Mouse (Mus musculus): ENCODE results near the gene Psme1. TPM values are rescaled to one million over a fixed set of nuclear protein-coding genes. Genes with fewer than 3 reads are reported as not detected.

Gene Psme1
- polyA plus RNA-seq, 1 experiment from 2014 or later, result 168 TPM

GRCm38 (mm10) chr14:55565748-55566147 lies 12.2 kb upstream of the Psme1 start:
- ATAC-seq (ENCODE audit: low FRiP score, low TSS enrichment), result no peak
- no peak overlapping the region for H3K4me3 ChIP-seq (ENCODE audit: low read length)

GRCm38 (mm10) chr14:55567496-55567895 lies 10.4 kb upstream of the Psme1 start:
- H3K27ac ChIP-seq (ENCODE audit: low read length), result no peak overlapping the region
- no peak for ATAC-seq (ENCODE audit: low FRiP score, low TSS enrichment)
- H3K9me3 ChIP-seq (ENCODE audit: low read length), result no peaks in the 10 kb centered on the region
- 83% methylated on average over 3 of the region's 3 CpGs for WGBS
- H3K27me3 ChIP-seq (ENCODE audit: insufficient read depth, low read length), result no peaks in the 10 kb centered on the region
- no peaks in the 10 kb centered on the region for H3K4me1 ChIP-seq (ENCODE audit: insufficient read depth, low read length)
- no peak overlapping the region for H3K9ac ChIP-seq (replicated peaks; ENCODE audit: low read length)
- H3K4me3 ChIP-seq (ENCODE audit: low read length), result no peak overlapping the region
- peaks cover 60% of the 10 kb centered on the region for H3K36me3 ChIP-seq (ENCODE audit: insufficient read depth, low read length)
- H3K4me2 ChIP-seq (replicated peaks; ENCODE audit: low read depth, low read length), result no peak overlapping the region

More at GRCm38 (mm10) chr14:55565748-55566147, 12.2 kb upstream of the Psme1 start:
- peaks cover 60% of the 10 kb centered on the region for H3K36me3 ChIP-seq (ENCODE audit: insufficient read depth, low read length)
- H3K9me3 ChIP-seq (ENCODE audit: low read length), result no peaks in the 10 kb centered on the region
- no peak overlapping the region for H3K4me2 ChIP-seq (replicated peaks; ENCODE audit: low read depth, low read length)
- peaks cover 11% of the 10 kb centered on the region for H3K4me1 ChIP-seq (ENCODE audit: insufficient read depth, low read length)
- H3K9ac ChIP-seq (replicated peaks; ENCODE audit: low read length), result no peak overlapping the region
- no peaks in the 10 kb centered on the region for H3K27me3 ChIP-seq (ENCODE audit: insufficient read depth, low read length)
- WGBS, result 88% methylated on average over 3 of the region's 3 CpGs
- no peak overlapping the region for H3K27ac ChIP-seq (ENCODE audit: low read length)

GRCm38 (mm10) chr14:55570588-55570987 lies 7.3 kb upstream of the Psme1 start:
- Histone ChIP-seq H3K9ac (replicated peaks; ENCODE audit: low read length) (no peak overlapping the region), H3K27ac (ENCODE audit: low read length) (no peak overlapping the region), H3K4me1 (ENCODE audit: insufficient read depth, low read length) (peaks cover 7% of the 10 kb centered on the region), H3K4me3 (ENCODE audit: low read length) (no peak overlapping the region), H3K9me3 (ENCODE audit: low read length) (no peaks in the 10 kb centered on the region), H3K4me2 (replicated peaks; ENCODE audit: low read depth, low read length) (no peak overlapping the region), H3K27me3 (ENCODE audit: insufficient read depth, low read length) (no peaks in the 10 kb centered on the region), H3K36me3 (ENCODE audit: insufficient read depth, low read length) (peaks cover 42% of the 10 kb centered on the region)
- WGBS, result 93% methylated on average over 2 of the region's 2 CpGs
- ATAC-seq (ENCODE audit: low FRiP score, low TSS enrichment), result no peak

- Histone ChIP-seq H3K4me2 (replicated peaks; ENCODE audit: low read depth, low read length) (no peak overlapping the region), H3K27ac (ENCODE audit: low read length) (no peak overlapping the region), H3K9me3 (ENCODE audit: low read length) (no peaks in the 10 kb centered on the region), H3K4me1 (ENCODE audit: insufficient read depth, low read length) (peaks cover 13% of the 10 kb centered on the region), H3K27me3 (ENCODE audit: insufficient read depth, low read length) (no peaks in the 10 kb centered on the region), H3K4me3 (ENCODE audit: low read length) (no peak overlapping the region), H3K36me3 (ENCODE audit: insufficient read depth, low read length) (peaks cover 31% of the 10 kb centered on the region), H3K9ac (replicated peaks; ENCODE audit: low read length) (no peak overlapping the region)
- no peak for ATAC-seq (ENCODE audit: low FRiP score, low TSS enrichment)
These were observed 6.2 kb upstream of the Psme1 start for GRCm38 (mm10) chr14:55571760-55572159.

- no peak for ATAC-seq (ENCODE audit: low FRiP score, low TSS enrichment)
- Histone ChIP-seq H3K36me3 (ENCODE audit: insufficient read depth, low read length) (peaks cover 3% of the 10 kb centered on the region), H3K27ac (ENCODE audit: low read length) (0 out of 2 replicates have a peak within 1 kb of the TSS, but pooled peaks have one; percentile 15), H3K4me1 (ENCODE audit: insufficient read depth, low read length) (peaks cover 22% of the 10 kb centered on the region), H3K27me3 (ENCODE audit: insufficient read depth, low read length) (no peaks in the 10 kb centered on the region), H3K4me3 (ENCODE audit: low read length) (no peak within 1 kb of the TSS), H3K9me3 (ENCODE audit: low read length) (no peaks in the 10 kb centered on the region), H3K9ac (replicated peaks; ENCODE audit: low read length) (peak within 1 kb of the TSS; percentile 53), H3K4me2 (replicated peaks; ENCODE audit: low read depth, low read length) (no peak within 1 kb of the TSS)
- 74% methylated on average over 8 of the region's 8 CpGs for WGBS
These were observed 2.6 kb upstream of the Psme1 start, which contains the start of gene Fitm1 for GRCm38 (mm10) chr14:55575302-55575701. Fitm1 (plus strand) TSS chr14:55575617.

- peaks cover 22% of the 10 kb centered on the region for H3K4me1 ChIP-seq (ENCODE audit: insufficient read depth, low read length)
- H3K36me3 ChIP-seq (ENCODE audit: insufficient read depth, low read length), result peaks cover 7% of the 10 kb centered on the region
- WGBS, result 73% methylated on average over 13 of the region's 13 CpGs
- 0 out of 2 replicates have a peak overlapping the region, but pooled peaks have one; percentile 15 for H3K27ac ChIP-seq (ENCODE audit: low read length)
- no peak for ATAC-seq (ENCODE audit: low FRiP score, low TSS enrichment)
- H3K4me3 ChIP-seq (ENCODE audit: low read length), result no peak overlapping the region
- H3K9me3 ChIP-seq (ENCODE audit: low read length), result no peaks in the 10 kb centered on the region
- peak overlapping the region; percentile 53 for H3K9ac ChIP-seq (replicated peaks; ENCODE audit: low read length)
- no peaks in the 10 kb centered on the region for H3K27me3 ChIP-seq (ENCODE audit: insufficient read depth, low read length)
- no peak overlapping the region for H3K4me2 ChIP-seq (replicated peaks; ENCODE audit: low read depth, low read length)
These were observed 2.2 kb upstream of the Psme1 start for GRCm38 (mm10) chr14:55575711-55576110.

GRCm38 (mm10) chr14:55576376-55576775 lies 1.5 kb upstream of the Psme1 start:
- WGBS, result 66% methylated on average over 16 of the region's 16 CpGs
- H3K4me2 ChIP-seq (replicated peaks; ENCODE audit: low read depth, low read length), result no peak overlapping the region
- H3K27me3 ChIP-seq (ENCODE audit: insufficient read depth, low read length), result no peaks in the 10 kb centered on the region
- no peak overlapping the region for H3K27ac ChIP-seq (ENCODE audit: low read length)
- H3K9ac ChIP-seq (replicated peaks; ENCODE audit: low read length), result no peak overlapping the region
- H3K4me3 ChIP-seq (ENCODE audit: low read length), result no peak overlapping the region
- no peaks in the 10 kb centered on the region for H3K9me3 ChIP-seq (ENCODE audit: low read length)
- peaks cover 22% of the 10 kb centered on the region for H3K4me1 ChIP-seq (ENCODE audit: insufficient read depth, low read length)
- ATAC-seq (ENCODE audit: low FRiP score, low TSS enrichment), result no peak
- peaks cover 14% of the 10 kb centered on the region for H3K36me3 ChIP-seq (ENCODE audit: insufficient read depth, low read length)

GRCm38 (mm10) chr14:55578668-55579269 lies 846 bp downstream of the Psme1 start:
- 29% methylated on average over 6 of the region's 6 CpGs for WGBS
- H3K27me3 ChIP-seq (ENCODE audit: insufficient read depth, low read length), result no peaks in the 10 kb centered on the region

GRCm38 (mm10) chr14:55579511-55580496 lies 1.9 kb downstream of the Psme1 start:
- H3K9me3 ChIP-seq (ENCODE audit: low read length), result no peaks in the 10 kb centered on the region
- peaks cover 26% of the 10 kb centered on the region for H3K4me1 ChIP-seq (ENCODE audit: insufficient read depth, low read length)
- WGBS, result 92% methylated on average over 23 of the region's 23 CpGs
- no peak overlapping the region for H3K27ac ChIP-seq (ENCODE audit: low read length)
- H3K4me3 ChIP-seq (ENCODE audit: low read length), result no peak overlapping the region
- no peak overlapping the region for H3K9ac ChIP-seq (replicated peaks; ENCODE audit: low read length)
- ATAC-seq (ENCODE audit: low FRiP score, low TSS enrichment), result no peak
- no peaks in the 10 kb centered on the region for H3K27me3 ChIP-seq (ENCODE audit: insufficient read depth, low read length)
- H3K36me3 ChIP-seq (ENCODE audit: insufficient read depth, low read length), result peaks cover 19% of the 10 kb centered on the region
- H3K4me2 ChIP-seq (replicated peaks; ENCODE audit: low read depth, low read length), result no peak overlapping the region

More at GRCm38 (mm10) chr14:55578668-55579269, 846 bp downstream of the Psme1 start:
- peaks cover 19% of the 10 kb centered on the region for H3K36me3 ChIP-seq (ENCODE audit: insufficient read depth, low read length)
- peak overlapping the region; percentile 79 for H3K4me3 ChIP-seq (ENCODE audit: low read length)
- H3K27ac ChIP-seq (ENCODE audit: low read length), result peak overlapping the region; percentile 83
- H3K9me3 ChIP-seq (ENCODE audit: low read length), result no peaks in the 10 kb centered on the region
- ATAC-seq (ENCODE audit: low FRiP score, low TSS enrichment), result peak; percentile 50
- peaks cover 22% of the 10 kb centered on the region for H3K4me1 ChIP-seq (ENCODE audit: insufficient read depth, low read length)
- H3K9ac ChIP-seq (replicated peaks; ENCODE audit: low read length), result peak overlapping the region; percentile 92
- H3K4me2 ChIP-seq (replicated peaks; ENCODE audit: low read depth, low read length), result peak overlapping the region; percentile 82

All from kidney, embryonic 16.5 days (tissue).